In the genomic region with DNA sequence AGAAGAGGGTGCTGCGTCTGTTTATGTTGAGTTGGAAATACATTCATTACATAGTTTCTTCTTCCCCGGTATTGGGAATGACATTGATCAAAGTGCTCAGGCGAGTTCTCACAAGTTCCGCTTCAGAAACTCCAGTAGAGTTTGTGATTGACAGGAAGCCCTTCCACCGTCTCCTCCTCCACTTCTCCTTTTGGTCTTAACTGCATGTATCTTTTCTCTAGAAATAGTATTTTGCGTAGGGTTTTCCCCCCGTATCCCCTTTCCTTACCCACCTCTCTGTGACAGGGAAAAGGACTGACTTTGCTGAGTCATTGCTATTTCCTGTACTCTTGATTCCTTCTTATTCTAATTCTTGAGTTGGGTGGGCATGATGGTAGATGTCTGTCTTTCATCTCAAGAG, we compare ENCODE assay signal across 25 mouse cellular contexts. TPM values are rescaled to one million over a fixed set of nuclear protein-coding genes. Genes with fewer than 3 reads are reported as not detected.
A peak's percentile ranks its signal among the peaks of the same experiment; 100 is the strongest.
DNase-seq lines count a peak whose midpoint lies in the region; ATAC-seq and TF ChIP-seq lines count a peak whose summit lies in the region.
"Had no signal": no experiment of that assay in that cellular context is flagged by ENCODE, and none has a peak within 500 bp of the region (broad histone marks: within the 10 kb centered on the region; RNA-seq: fewer than 3 reads in every experiment).

No protein-coding gene starts in this region.

- DNase-seq in liver (no peak), MEL (ENCODE audit: low read depth, low spot score) (peak; percentile 83)
- DNase-seq in splenic B cell, adult 2 months (ENCODE audit: low read depth, low spot score): peak; percentile 24
- DNase-seq in frontal cortex, postnatal 10 days (ENCODE audit: low spot score in 2 of 2): no peak
- DNase-seq in left cerebral cortex, adult 11 months (ENCODE audit: low spot score): no peak
- DNase-seq: adrenal gland, adult 2 months; adrenal gland, postnatal 25 days; cerebellum, adult 18-20 months; cerebellum, postnatal 14 days; gastrocnemius, postnatal 25 days; heart, adult 18-20 months; heart, postnatal 10 days had no signal

- H3K9me3 ChIP-seq in liver, embryonic 12.5 days (replicated peaks): no peaks in the 10 kb centered on the region
- H3K9me3 ChIP-seq in MEL (replicated peaks; ENCODE audit: insufficient read depth, low read length): no peaks in the 10 kb centered on the region
- H3K9me3 ChIP-seq in hindbrain, embryonic 16.5 days (ENCODE audit: control insufficient read depth, low read length): no peaks in the 10 kb centered on the region
- H3K9me3 ChIP-seq: embryonic facial prominence, embryonic 13.5 days; forebrain, embryonic 12.5 days; G1E; heart, embryonic 10.5 days; hindbrain, embryonic 10.5 days had no signal

- H3K4me3 ChIP-seq in liver, embryonic 12.5 days: no peak overlapping the region
- peak overlapping the region; percentile 42 to 51 for H3K4me3 ChIP-seq in MEL (ENCODE audit: control insufficient read depth in 1 of 2, insufficient read depth in 1 of 2, low read depth in 2 of 2, low read length in 2 of 2)
- H3K4me3 ChIP-seq in hindbrain, embryonic 16.5 days (ENCODE audit: low read length): no peak overlapping the region
- H3K4me3 ChIP-seq: embryonic facial prominence, embryonic 13.5 days; forebrain, embryonic 12.5 days; heart, embryonic 10.5 days; hindbrain, embryonic 10.5 days had no signal

- WGBS in liver, embryonic 12.5 days (ENCODE audit: insufficient replicate concordance): 36% methylated on average over 7 of the region's 7 CpGs
- 89% methylated on average over 7 of the region's 7 CpGs for WGBS in hindbrain, embryonic 16.5 days

- H3K27me3 ChIP-seq in liver, embryonic 12.5 days (replicated peaks): no peaks in the 10 kb centered on the region
- H3K27me3 ChIP-seq in MEL (ENCODE audit: control insufficient read depth in 1 of 2, insufficient read depth in 2 of 2, low read length in 2 of 2): no peaks in the 10 kb centered on the region
- no peaks in the 10 kb centered on the region for H3K27me3 ChIP-seq in splenic B cell, adult 2 months (ENCODE audit: control insufficient read depth, insufficient read depth, low read length, poor library complexity, severe bottlenecking)
- no peaks in the 10 kb centered on the region for H3K27me3 ChIP-seq in hindbrain, embryonic 16.5 days (replicated peaks; ENCODE audit: control insufficient read depth, insufficient read depth, low read length)
- H3K27me3 ChIP-seq: embryonic facial prominence, embryonic 13.5 days; forebrain, embryonic 12.5 days had no signal

- H3K4me1 ChIP-seq in liver, embryonic 12.5 days: peaks cover 40% of the 10 kb centered on the region
- H3K4me1 ChIP-seq in MEL (ENCODE audit: control insufficient read depth in 1 of 2, insufficient read depth in 2 of 2, low read length in 2 of 2): peaks cover 14 to 17% of the 10 kb centered on the region in 2 experiments
- no peaks in the 10 kb centered on the region for H3K4me1 ChIP-seq in hindbrain, embryonic 16.5 days (ENCODE audit: control insufficient read depth, insufficient read depth, low read depth, low read length)
- H3K4me1 ChIP-seq: embryonic facial prominence, embryonic 13.5 days; forebrain, embryonic 12.5 days had no signal

- no peak for TF ChIP-seq POLR2A in MEL (IDR thresholded peaks at IDR 0.05; ENCODE audit: control insufficient read depth in 1 of 2, insufficient read depth in 1 of 2, low read depth in 1 of 2, low read length in 2 of 2, poor library complexity in 1 of 2)

- H3K79me2 ChIP-seq in MEL (ENCODE audit: control insufficient read depth, insufficient read depth, low read length, poor library complexity): no peaks in the 10 kb centered on the region

- peak overlapping the region; percentile 10; the same call in 1 of the 2 replicates for H3K4me2 ChIP-seq in liver, embryonic 12.5 days
- no peak overlapping the region for H3K4me2 ChIP-seq in hindbrain, embryonic 16.5 days (ENCODE audit: low read length)
- H3K4me2 ChIP-seq: embryonic facial prominence, embryonic 13.5 days; forebrain, embryonic 12.5 days; hindbrain, embryonic 14.5 days had no signal

- TF ChIP-seq CTCF in MEL (IDR thresholded peaks at IDR 0.05 in 2 of 3, conservative IDR thresholded peaks at IDR 0.05 in 1 of 3; ENCODE audit: control insufficient read depth in 1 of 3, insufficient read depth in 1 of 3, low read depth in 2 of 3, low read length in 3 of 3, poor library complexity in 1 of 3, severe bottlenecking in 1 of 3): no peak

- no peak overlapping the region for H3K9ac ChIP-seq in liver, embryonic 12.5 days
- peak overlapping the region; percentile 43; the same call in 1 of the 2 replicates for H3K9ac ChIP-seq in MEL (ENCODE audit: control insufficient read depth, low read depth, low read length, poor library complexity, severe bottlenecking)
- no peak overlapping the region for H3K9ac ChIP-seq in hindbrain, embryonic 16.5 days (ENCODE audit: low read depth, low read length)
- H3K9ac ChIP-seq: embryonic facial prominence, embryonic 13.5 days; forebrain, embryonic 12.5 days; hindbrain, embryonic 14.5 days had no signal

- ATAC-seq in liver, embryonic 12.5 days: no peak
- ATAC-seq in hematopoietic stem cell, adult 5-6 weeks (replicated peaks in 1 of 2; ENCODE audit: insufficient read depth in 1 of 2, low FRiP score in 2 of 2, low TSS enrichment in 1 of 2, low read depth in 1 of 2, poor library complexity in 2 of 2, severe bottlenecking in 2 of 2): peak; percentile 13 to 69; a peak in 2 of 4 replicates
- ATAC-seq in hindbrain, embryonic 16.5 days: no peak
- ATAC-seq: activated CD4-positive, CD25-positive, alpha-beta regulatory T cell, adult 4 months; forebrain, embryonic 16.5 days; intestine, embryonic 16.5 days; Patski had no signal

- no peaks in the 10 kb centered on the region for H3K36me3 ChIP-seq in liver, embryonic 12.5 days
- H3K36me3 ChIP-seq in MEL (ENCODE audit: control insufficient read depth in 1 of 2, insufficient read depth in 2 of 2, low read length in 2 of 2): peaks cover 0 to 33% of the 10 kb centered on the region in 2 experiments; a peak in 2 of 4 replicates
- no peaks in the 10 kb centered on the region for H3K36me3 ChIP-seq in splenic B cell, adult 2 months (ENCODE audit: control insufficient read depth, insufficient read depth, low read length, poor library complexity, severe bottlenecking)
- no peaks in the 10 kb centered on the region for H3K36me3 ChIP-seq in hindbrain, embryonic 16.5 days (ENCODE audit: control insufficient read depth, insufficient read depth, low read length)
- H3K36me3 ChIP-seq: embryonic facial prominence, embryonic 13.5 days; forebrain, embryonic 12.5 days; G1E; heart, embryonic 10.5 days; hindbrain, embryonic 10.5 days had no signal

- no peak for TF ChIP-seq RAD21 in MEL (IDR thresholded peaks at IDR 0.05; ENCODE audit: low read depth, low read length)

- peak in 1 of 2 experiments; percentile 62; a peak in 1 of 4 replicates for TF ChIP-seq EP300 in MEL (IDR thresholded peaks at IDR 0.05; ENCODE audit: low read depth in 1 of 2, low read length in 2 of 2)

- no peak overlapping the region for H3K27ac ChIP-seq in liver, embryonic 12.5 days
- peak overlapping the region; percentile 43; the same call in 1 of the 2 replicates for H3K27ac ChIP-seq in MEL (ENCODE audit: control insufficient read depth, low read depth, low read length)
- H3K27ac ChIP-seq in hindbrain, embryonic 16.5 days (ENCODE audit: low read depth, low read length): no peak overlapping the region
- H3K27ac ChIP-seq: embryonic facial prominence, embryonic 13.5 days; forebrain, embryonic 12.5 days; heart, embryonic 10.5 days; hindbrain, embryonic 10.5 days; hindbrain, embryonic 14.5 days had no signal

TF ChIP-seq in MEL, 35 proteins besides CTCF, POLR2A, EP300 and RAD21:
- TF ChIP-seq USF2 (IDR thresholded peaks at IDR 0.05; ENCODE audit: borderline replicate concordance in 1 of 2, insufficient read depth in 1 of 2, low read depth in 1 of 2, low read length in 2 of 2) (no peak), SIN3A (IDR thresholded peaks at IDR 0.05; ENCODE audit: low read length) (peak; percentile 46), GABPA (IDR thresholded peaks at IDR 0.05; ENCODE audit: low read depth, low read length) (0 out of 2 replicates have a peak, but pooled peaks have one; percentile 9), MYC (IDR thresholded peaks at IDR 0.05; ENCODE audit: low read depth, low read length) (0 out of 2 replicates have a peak, but pooled peaks have one; percentile 29), MXI1 (IDR thresholded peaks at IDR 0.05; ENCODE audit: low read depth, low read length) (peak; percentile 33; the same call in 1 of the 2 replicates), RCOR1 (IDR thresholded peaks at IDR 0.05; ENCODE audit: low read depth, low read length) (no peak), ETS1 (IDR thresholded peaks at IDR 0.05; ENCODE audit: low read depth, low read length) (peak; percentile 18; the same call in 1 of the 2 replicates), KAT2A (conservative IDR thresholded peaks at IDR 0.05; ENCODE audit: low read depth, low read length) (no peak)
TF ChIP-seq in MEL: peak in this region for 5.

RNA-seq across cellular contexts. Expression of a gene that starts 18.9 kb away (rescaled TPM):
- 10.1 and 10.3 TPM in 2 replicates for polyA plus RNA-seq in liver, embryonic 12.5 days (2016; fragmentation: Nextera tagmentation; extraction: Ambion mirVana)
- total RNA-seq in MEL (2012; rRNA removed): 64.8 and 74.3 TPM in 2 replicates
- polyA plus RNA-seq in MEL (2012; ENCODE audit: insufficient read depth in 1 of 2, insufficient read length in 2 of 2, low read depth in 1 of 2, low replicate concordance in 2 of 2, missing spikeins in 1 of 2): 10 to 100 TPM in 1 of 2 experiments, not detected in 1; 76.1 TPM
- total RNA-seq in hematopoietic stem cell, adult 5-6 weeks (2017): 24.3 and 25.1 TPM in 2 replicates
- 1.3 and 1.9 TPM in 2 replicates for polyA plus RNA-seq in hindbrain, embryonic 16.5 days (2015; fragmentation: Nextera tagmentation; extraction: Ambion mirVana)

RNA-seq across cellular contexts. Expression of a gene that starts 28.2 kb away (rescaled TPM):
- 6.2 and 6.7 TPM in 2 replicates for polyA plus RNA-seq in liver, embryonic 12.5 days (2016; fragmentation: Nextera tagmentation; extraction: Ambion mirVana)
- not detected in 2 replicates for total RNA-seq in MEL (2012; rRNA removed)
- polyA plus RNA-seq in MEL (2012; ENCODE audit: insufficient read depth in 1 of 2, insufficient read length in 2 of 2, low read depth in 1 of 2, low replicate concordance in 2 of 2, missing spikeins in 1 of 2): not detected
- total RNA-seq in hematopoietic stem cell, adult 5-6 weeks (2017): 1.2 TPM in 1 of 2 replicates, not detected in the other
- 27.3 and 34.0 TPM in 2 replicates for polyA plus RNA-seq in hindbrain, embryonic 16.5 days (2015; fragmentation: Nextera tagmentation; extraction: Ambion mirVana)
- total RNA-seq: G1E had no signal
- polyA plus RNA-seq: activated CD4-positive, CD25-positive, alpha-beta regulatory T cell, adult 4 months; G1E had no signal

Comparison
In these comparisons a context has a peak if more than half of its experiments do, and no peak if none do; other contexts are left out.
1. ATAC-seq: peak in hematopoietic stem cell, adult 5-6 weeks (2 of 2); none in liver, embryonic 12.5 days (single experiment) and hindbrain, embryonic 16.5 days (single experiment).
2. H3K4me3 ChIP-seq: peak in MEL (2 of 2); none in liver, embryonic 12.5 days (single experiment) and hindbrain, embryonic 16.5 days (single experiment).
3. DNase-seq: peak in MEL (single experiment) and splenic B cell, adult 2 months (single experiment); none in liver (single experiment), frontal cortex, postnatal 10 days (0 of 2) and left cerebral cortex, adult 11 months (single experiment).